ENCODE assay signal across 8 mouse cellular contexts in the genomic region with DNA sequence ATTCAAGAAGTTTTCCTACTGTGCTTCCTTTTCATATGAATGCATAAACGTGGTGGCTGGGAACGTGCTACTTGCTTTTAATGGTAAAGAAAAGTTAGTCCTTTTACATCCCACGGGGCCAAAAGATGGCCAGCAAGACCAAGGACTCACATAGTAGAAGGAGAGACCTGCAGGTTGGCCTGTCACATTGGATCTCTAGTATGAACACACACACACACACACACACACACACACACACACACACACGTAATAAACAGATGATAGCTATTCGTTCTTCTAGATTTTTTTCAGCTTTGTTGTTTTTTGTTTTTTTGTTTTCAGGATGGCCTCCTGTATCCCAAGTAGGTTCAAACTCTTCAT. TPM values are rescaled to one million over a fixed set of nuclear protein-coding genes. Genes with fewer than 3 reads are reported as not detected.
DNase-seq lines count a peak whose midpoint lies in the region; ATAC-seq and TF ChIP-seq lines count a peak whose summit lies in the region.

No protein-coding gene starts in this region.

- WGBS in heart, embryonic 10.5 days, result 45% methylated on average over 5 of the region's 5 CpGs
- WGBS in forebrain, embryonic 13.5 days, result 40% methylated on average over 5 of the region's 5 CpGs
- 39% methylated on average over 5 of the region's 5 CpGs for WGBS in liver, embryonic 14.5 days (ENCODE audit: insufficient replicate concordance)

- H3K79me2 ChIP-seq in C2C12 (ENCODE audit: control insufficient read depth, insufficient read depth), result peaks cover 39% of the 10 kb centered on the region

- H3K4me2 ChIP-seq in forebrain, embryonic 13.5 days, result peak overlapping the region; percentile 75
- peak overlapping the region; percentile 89 for H3K4me2 ChIP-seq in liver, embryonic 14.5 days (ENCODE audit: low read depth)

- H3K79me3 ChIP-seq in C2C12 (ENCODE audit: low read depth), result peaks cover 30% of the 10 kb centered on the region

- peak overlapping the region; percentile 93 for H3K4me3 ChIP-seq in heart, embryonic 10.5 days
- H3K4me3 ChIP-seq in C2C12 (ENCODE audit: insufficient read depth, poor library complexity, severe bottlenecking), result peak overlapping the region; percentile 92
- H3K4me3 ChIP-seq in forebrain, embryonic 13.5 days, result peak overlapping the region; percentile 87
- H3K4me3 ChIP-seq in liver, embryonic 14.5 days (ENCODE audit: insufficient read depth in 1 of 2, low read depth in 2 of 2, low read length in 2 of 2), result peak overlapping the region; percentile 67 to 78

- peak; percentile 40 for ATAC-seq in forebrain, embryonic 13.5 days
- peak; percentile 19; the same call in 1 of the 2 replicates for ATAC-seq in liver, embryonic 14.5 days (ENCODE audit: insufficient read depth)

- H3K9me3 ChIP-seq in heart, embryonic 10.5 days, result no peaks in the 10 kb centered on the region
- H3K9me3 ChIP-seq in forebrain, embryonic 13.5 days (replicated peaks), result no peaks in the 10 kb centered on the region
- no peaks in the 10 kb centered on the region for H3K9me3 ChIP-seq in liver, embryonic 14.5 days (ENCODE audit: control insufficient read depth, low read length)

- intact Hi-C loops in heart, postnatal 14 days (cut with DNase I), result loop anchor here (5.0 to 10.0 kb wide), 2 partner anchors 114 to 378 kb away; a partner anchor contains a TSS

- H3ac ChIP-seq in C2C12 (ENCODE audit: control insufficient read depth, insufficient read length, low read depth), result no peak overlapping the region

- peaks cover 43% of the 10 kb centered on the region for H3K36me3 ChIP-seq in heart, embryonic 10.5 days
- H3K36me3 ChIP-seq in C2C12 (ENCODE audit: control insufficient read depth, insufficient read depth), result peaks cover 43% of the 10 kb centered on the region
- H3K36me3 ChIP-seq in forebrain, embryonic 13.5 days (ENCODE audit: poor library complexity, severe bottlenecking), result peaks cover 37% of the 10 kb centered on the region
- peaks cover 5% of the 10 kb centered on the region; the same call in 1 of the 2 replicates for H3K36me3 ChIP-seq in liver, embryonic 14.5 days (replicated peaks; ENCODE audit: control insufficient read depth, insufficient read depth, low read depth)

- TF ChIP-seq CTCF in C2C12 (IDR thresholded peaks at IDR 0.05; ENCODE audit: control insufficient read depth, insufficient read depth, insufficient read length), result no peak
- TF ChIP-seq CTCF in liver, embryonic 14.5 days (IDR thresholded peaks at IDR 0.05; ENCODE audit: low read depth), result no peak

- no peak for TF ChIP-seq EP300 in liver, embryonic 14.5 days (IDR thresholded peaks at IDR 0.05; ENCODE audit: low read depth)

- peaks cover 28% of the 10 kb centered on the region; the same call in 1 of the 2 replicates for H3K4me1 ChIP-seq in heart, embryonic 10.5 days
- H3K4me1 ChIP-seq in forebrain, embryonic 13.5 days, result peaks cover 25% of the 10 kb centered on the region
- H3K4me1 ChIP-seq in liver, embryonic 14.5 days (replicated peaks; ENCODE audit: control insufficient read depth in 2 of 2, insufficient read depth in 2 of 2, low read length in 1 of 2), result peaks cover 15 to 23% of the 10 kb centered on the region in 2 experiments

- no peak for DNase-seq in heart, embryonic 10.5 days (ENCODE audit: low spot score)
- DNase-seq in heart, postnatal 14 days, result no peak
- DNase-seq in liver, embryonic 14.5 days (ENCODE audit: low read depth in 3 of 3, low spot score in 3 of 3), result no peak
- DNase-seq in thymus, postnatal 25 days, result no peak
- no peak for DNase-seq in Muller cell, postnatal 12 days (ENCODE audit: inconsistent ontology term)
- no peak for DNase-seq in right cerebral cortex, postnatal 4 days

- no peaks in the 10 kb centered on the region for H3K27me3 ChIP-seq in heart, embryonic 10.5 days (ENCODE audit: insufficient read depth, poor library complexity, severe bottlenecking)
- no peaks in the 10 kb centered on the region for H3K27me3 ChIP-seq in C2C12 (ENCODE audit: control insufficient read depth, insufficient read depth, insufficient read length)
- no peaks in the 10 kb centered on the region for H3K27me3 ChIP-seq in forebrain, embryonic 13.5 days
- no peaks in the 10 kb centered on the region for H3K27me3 ChIP-seq in liver, embryonic 14.5 days (ENCODE audit: control insufficient read depth, insufficient read depth, low read length)

- peak overlapping the region; percentile 95 for H3K27ac ChIP-seq in heart, embryonic 10.5 days
- H3K27ac ChIP-seq in forebrain, embryonic 13.5 days, result peak overlapping the region; percentile 69; the same call in 1 of the 2 replicates
- peak overlapping the region; percentile 76 for H3K27ac ChIP-seq in liver, embryonic 14.5 days

- peak overlapping the region; percentile 88 for H3K9ac ChIP-seq in forebrain, embryonic 13.5 days
- peak overlapping the region; percentile 76 for H3K9ac ChIP-seq in liver, embryonic 14.5 days (replicated peaks)

TF ChIP-seq in C2C12, 6 proteins besides CTCF, POLR2A, EP300 and RAD21:
- TF ChIP-seq FOSL1 (IDR thresholded peaks at IDR 0.05; ENCODE audit: insufficient read depth, low read length, poor library complexity, severe bottlenecking), result no peak
- no peak for TF ChIP-seq MYOG (IDR thresholded peaks at IDR 0.05; ENCODE audit: control insufficient read depth, extremely low read depth, insufficient read length)
- TF ChIP-seq MYOD1 (IDR thresholded peaks at IDR 0.05; ENCODE audit: control insufficient read depth, insufficient read length, low read depth), result no peak
- no peak for TF ChIP-seq USF1 (IDR thresholded peaks at IDR 0.05; ENCODE audit: low read depth)
- no peak for TF ChIP-seq MAX (IDR thresholded peaks at IDR 0.05)
- TF ChIP-seq CEBPB (IDR thresholded peaks at IDR 0.05; ENCODE audit: low read depth), result no peak

RNA-seq across cellular contexts. Expression of a gene that starts 0.4 kb away (rescaled TPM):
- 33.0 and 35.7 TPM in 2 replicates for polyA plus RNA-seq in heart, embryonic 10.5 days (2016; fragmentation: Nextera tagmentation; extraction: Ambion mirVana)
- 1 to 10 TPM; 3.3 to 3.6 TPM for total RNA-seq in heart, postnatal 14 days (2021)
- 26.7 TPM for polyA plus RNA-seq in C2C12 (2012; fragmentation: generic; extraction: Trizol)
- polyA plus RNA-seq in forebrain, embryonic 13.5 days (2015; fragmentation: Nextera tagmentation; extraction: Ambion mirVana), result 26.0 and 26.9 TPM in 2 replicates
- polyA plus RNA-seq in liver, embryonic 14.5 days (2012; rRNA removed), result 3.9 and 7.4 TPM in 2 replicates
- polyA plus RNA-seq in liver, embryonic 14.5 days (2014; fragmentation: Nextera tagmentation; extraction: Ambion mirVana), result 12.4 and 13.8 TPM in 2 replicates
